Mouse (Mus musculus): ENCODE data around the gene Nubp1. TPM values are rescaled to one million over a fixed set of nuclear protein-coding genes. Genes with fewer than 3 reads are reported as not detected.

Gene Nubp1
- total and polyA plus RNA-seq, 3 experiments, result 152 to 169 (median 162) TPM

- no peak for DNase-seq (ENCODE audit: extremely low read depth)
- H3K27me3 ChIP-seq (replicated peaks), result peaks cover 19% of the 10 kb centered on the region
These were observed 26.5 kb upstream of the Nubp1 start for GRCm38 (mm10) chr16:10385261-10385660.

DNA sequence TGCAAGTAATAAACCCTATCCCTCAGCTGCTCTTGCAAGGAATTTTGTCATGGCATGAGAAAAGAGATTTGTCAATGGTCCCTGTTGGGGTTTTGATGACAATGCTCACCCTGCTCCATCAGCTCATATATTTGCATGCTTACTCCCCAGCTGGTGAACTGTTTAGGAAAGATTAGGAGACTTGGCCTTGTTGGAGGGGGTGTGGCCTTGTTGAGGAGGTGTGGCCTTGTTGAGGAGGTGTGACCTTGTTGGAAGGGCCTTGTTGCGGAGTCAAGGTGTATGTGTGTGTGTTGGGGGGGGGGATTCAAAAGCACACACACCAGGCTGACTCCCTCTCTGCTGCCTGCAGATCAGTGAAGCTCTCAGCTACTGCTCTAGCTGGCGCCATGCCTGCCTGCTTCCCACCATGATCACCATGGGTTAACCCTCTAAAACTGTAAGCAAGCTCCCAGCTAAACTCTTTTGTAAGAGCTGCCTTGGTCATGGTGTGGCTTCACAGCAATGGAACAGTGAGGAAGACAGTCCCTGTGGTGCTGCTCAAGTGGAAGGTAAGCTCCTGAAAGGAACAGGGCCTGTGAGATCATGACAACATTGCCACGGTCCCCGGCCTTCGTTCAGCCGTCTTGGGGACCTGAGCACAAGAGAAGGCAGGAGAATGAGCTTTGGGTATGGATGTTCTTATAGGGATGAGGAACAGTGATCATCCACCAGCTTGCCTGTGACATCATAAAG is 22.9 kb upstream of the Nubp1 start:
- Histone ChIP-seq H3K4me1 (ENCODE audit: control insufficient read depth in 1 of 2, insufficient read depth in 2 of 2) (peaks cover 0 to 14% of the 10 kb centered on the region in 2 experiments; a peak in 2 of 4 replicates), H3K36me3 (replicated peaks in 1 of 2; ENCODE audit: control insufficient read depth in 1 of 2, insufficient read depth in 1 of 2, low read length in 1 of 2) (no peaks in the 10 kb centered on the region), H3K4me3 (replicated peaks in 1 of 3; ENCODE audit: low read depth in 2 of 3, low read length in 2 of 3, poor library complexity in 1 of 3) (no peak overlapping the region), H3K27ac (ENCODE audit: insufficient read depth, low read depth) (no peak overlapping the region), H3K9me3 (replicated peaks; ENCODE audit: low read length) (peaks cover 2% of the 10 kb centered on the region), H3K4me2 (ENCODE audit: insufficient read depth, low read depth, poor library complexity, severe bottlenecking) (no peak overlapping the region), H3K27me3 (replicated peaks) (peaks cover 12% of the 10 kb centered on the region), H3K9ac (ENCODE audit: insufficient read depth, low read depth) (no peak overlapping the region), H3K79me2 (replicated peaks; ENCODE audit: control insufficient read depth, extremely low read depth, insufficient read depth, poor library complexity, severe bottlenecking) (no peaks in the 10 kb centered on the region)
- no peak for DNase-seq (ENCODE audit: extremely low read depth)
- TF ChIP-seq MAFK (IDR thresholded peaks at IDR 0.05; ENCODE audit: insufficient replicate concordance, low read length) (no peak), MAZ (IDR thresholded peaks at IDR 0.05; ENCODE audit: low read depth, low read length) (no peak), USF1 (IDR thresholded peaks at IDR 0.05; ENCODE audit: low read depth, low read length) (no peak), POLR2AphosphoS2 (IDR thresholded peaks at IDR 0.05; ENCODE audit: low read depth, low read length) (no peak), UBTF (IDR thresholded peaks at IDR 0.05; ENCODE audit: low read depth, low read length) (no peak), ETS1 (conservative IDR thresholded peaks at IDR 0.05; ENCODE audit: low read depth, low read length) (no peak), SIN3A (IDR thresholded peaks at IDR 0.05; ENCODE audit: low read length) (no peak), PAX5 (IDR thresholded peaks at IDR 0.05; ENCODE audit: low read length) (no peak), NELFE (IDR thresholded peaks at IDR 0.05; ENCODE audit: low read depth, low read length) (no peak), ZKSCAN1 (IDR thresholded peaks at IDR 0.05; ENCODE audit: borderline replicate concordance, low read depth, low read length) (no peak), JUN (IDR thresholded peaks at IDR 0.05; ENCODE audit: insufficient read depth, low read depth, low read length) (no peak), HCFC1 (IDR thresholded peaks at IDR 0.05; ENCODE audit: low read depth, low read length) (no peak)
- in situ Hi-C loops (cut with MboI; ENCODE audit: low pct_ligation_motif_present, low pct_unique_long_range_greater_than_20kb, low sequenced_read_pairs) (loop anchor here (25.0 kb wide), 1 partner anchor 301 kb away; no protein-coding TSS in a partner anchor), dilution Hi-C loops (cut with MboI; ENCODE audit: extremely low pct_ligation_motif_present, extremely low pct_unique_long_range_greater_than_20kb, low sequenced_read_pairs) (no loop called here)

More at GRCm38 (mm10) chr16:10385261-10385660, 26.5 kb upstream of the Nubp1 start:
- Histone ChIP-seq H3K79me2 (replicated peaks; ENCODE audit: control insufficient read depth, extremely low read depth, insufficient read depth, poor library complexity, severe bottlenecking) (no peaks in the 10 kb centered on the region), H3K4me3 (replicated peaks in 1 of 3; ENCODE audit: low read depth in 2 of 3, low read length in 2 of 3, poor library complexity in 1 of 3) (no peak overlapping the region), H3K9me3 (replicated peaks; ENCODE audit: low read length) (no peaks in the 10 kb centered on the region), H3K4me1 (ENCODE audit: control insufficient read depth in 1 of 2, insufficient read depth in 2 of 2) (peaks cover 0 to 14% of the 10 kb centered on the region in 2 experiments; a peak in 2 of 4 replicates), H3K27ac (ENCODE audit: insufficient read depth, low read depth) (no peak overlapping the region), H3K4me2 (ENCODE audit: insufficient read depth, low read depth, poor library complexity, severe bottlenecking) (no peak overlapping the region), H3K9ac (ENCODE audit: insufficient read depth, low read depth) (no peak overlapping the region), H3K36me3 (replicated peaks in 1 of 2; ENCODE audit: control insufficient read depth in 1 of 2, insufficient read depth in 1 of 2, low read length in 1 of 2) (no peaks in the 10 kb centered on the region)
- dilution Hi-C loops (cut with MboI; ENCODE audit: extremely low pct_ligation_motif_present, extremely low pct_unique_long_range_greater_than_20kb, low sequenced_read_pairs) (no loop called here), in situ Hi-C loops (cut with MboI; ENCODE audit: low pct_ligation_motif_present, low pct_unique_long_range_greater_than_20kb, low sequenced_read_pairs) (loop anchor here (25.0 kb wide), 1 partner anchor 298 kb away; no protein-coding TSS in a partner anchor)
- TF ChIP-seq MAFK (IDR thresholded peaks at IDR 0.05; ENCODE audit: insufficient replicate concordance, low read length) (no peak), MYC (IDR thresholded peaks at IDR 0.05; ENCODE audit: low read depth, low read length) (no peak), GABPA (IDR thresholded peaks at IDR 0.05; ENCODE audit: insufficient replicate concordance, low read depth, low read length) (no peak), CTCF (conservative IDR thresholded peaks at IDR 0.05 in 1 of 2, IDR thresholded peaks at IDR 0.05 in 1 of 2; ENCODE audit: low read depth in 2 of 2, low read length in 2 of 2) (no peak), KAT2A (IDR thresholded peaks at IDR 0.05; ENCODE audit: insufficient replicate concordance, low read length) (no peak), HCFC1 (IDR thresholded peaks at IDR 0.05; ENCODE audit: low read depth, low read length) (no peak), NRF1 (IDR thresholded peaks at IDR 0.05; ENCODE audit: low read depth, low read length) (no peak), IRF4 (IDR thresholded peaks at IDR 0.05; ENCODE audit: low read depth, low read length) (no peak), MEF2A (IDR thresholded peaks at IDR 0.05; ENCODE audit: borderline replicate concordance, low read depth, low read length) (no peak), USF1 (IDR thresholded peaks at IDR 0.05; ENCODE audit: low read depth, low read length) (no peak), CHD2 (IDR thresholded peaks at IDR 0.05; ENCODE audit: low read length) (no peak), JUND (conservative IDR thresholded peaks at IDR 0.05; ENCODE audit: low read depth, low read length) (no peak)
